27 mouse cellular contexts compared by ENCODE assay signal in genomic region chr8:124703526-124703925, GRCm38 (mm10). TPM values are rescaled to one million over a fixed set of nuclear protein-coding genes. Genes with fewer than 3 reads are reported as not detected.
DNase-seq lines count a peak whose midpoint lies in the region; TF ChIP-seq lines count a peak whose summit lies in the region.
"Had no signal": no experiment of that assay in that cellular context is flagged by ENCODE, and none has a peak within 500 bp of the region (broad histone marks: within the 10 kb centered on the region; RNA-seq: fewer than 3 reads in every experiment).

No protein-coding gene starts in this region.

- no peak for TF ChIP-seq CTCF in layer of hippocampus, adult 2 months (conservative IDR thresholded peaks at IDR 0.05)

- no peak for DNase-seq in layer of hippocampus, adult 2 months (ENCODE audit: low spot score in 2 of 2)
- no peak for DNase-seq in layer of hippocampus, adult 9-11 months
- DNase-seq in CD4-positive helper T cell, adult 2 months (ENCODE audit: low read depth, low spot score) = peak; percentile 34
- DNase-seq in induced T-regulatory cell, adult 2 months (ENCODE audit: low read depth) = peak; percentile 61
- DNase-seq in thymus, postnatal 14 days = peak; percentile 74
- no peak for DNase-seq in c-Kit-positive CD71-positive TER-119-positive erythroid progenitor cells, embryonic 14.5 days (ENCODE audit: low spot score)
- DNase-seq in adrenal gland, postnatal 14 days = no peak
- DNase-seq in urinary bladder, adult 18-20 months (ENCODE audit: low spot score in 2 of 2) = no peak
- DNase-seq: adrenal gland, postnatal 10 days; cerebellum, adult 11-12 months; cerebellum, adult 9-11 months; embryo, embryonic 11 days; gastrocnemius, adult 2 months; gastrocnemius, postnatal 36 days; heart, adult 18-20 months; heart, postnatal 36 days; kidney, adult 18-20 months; kidney, postnatal 25 days; left cerebral cortex, postnatal 4 days; liver, embryonic 13.5 days; lung, embryonic 14.5 days had no signal

- H3K4me3 ChIP-seq in layer of hippocampus, adult 2 months = no peak overlapping the region
- H3K4me3 ChIP-seq: embryonic facial prominence, embryonic 12.5 days; forebrain, embryonic 15.5 days; gastrocnemius, adult 2 months; hindbrain, embryonic 13.5 days; kidney, embryonic 15.5 days; liver, embryonic 13.5 days; neural tube, embryonic 12.5 days had no signal

- H3K27ac ChIP-seq in layer of hippocampus, adult 2 months = 0 out of 2 replicates have a peak overlapping the region, but pooled peaks have one; percentile 14
- H3K27ac ChIP-seq: embryonic facial prominence, embryonic 12.5 days; forebrain, embryonic 15.5 days; gastrocnemius, adult 2 months; hindbrain, embryonic 13.5 days; kidney, embryonic 15.5 days; liver, embryonic 13.5 days; neural tube, embryonic 12.5 days had no signal

RNA-seq across cellular contexts. Expression of gene Ttc13, which starts 18.3 kb away (rescaled TPM):
- total RNA-seq in layer of hippocampus, adult 2 months (2021) = 10 to 100 TPM; 49.6 to 51.6 TPM
- total RNA-seq in adrenal gland, postnatal 14 days (2021) = 45.7 and 46.7 TPM in 2 replicates

RNA-seq across cellular contexts. Expression of gene Arv1, which starts 18.4 kb away (rescaled TPM):
- total RNA-seq in layer of hippocampus, adult 2 months (2021) = 10 to 100 TPM; 10.7 to 13.4 TPM
- 9.6 and 12.4 TPM in 2 replicates for total RNA-seq in adrenal gland, postnatal 14 days (2021)

RNA-seq across cellular contexts. Expression of gene 2310022B05Rik, which starts 40.4 kb away (rescaled TPM):
- 10 to 100 TPM; 76.5 to 77.4 TPM for total RNA-seq in layer of hippocampus, adult 2 months (2021)
- 38.6 and 39.1 TPM in 2 replicates for total RNA-seq in adrenal gland, postnatal 14 days (2021)

RNA-seq across cellular contexts. Expression of gene Fam89a, which starts 48.1 kb away (rescaled TPM):
- under 1 TPM; 0.27 to 0.54 TPM for total RNA-seq in layer of hippocampus, adult 2 months (2021)
- 1.8 TPM in 2 replicates for total RNA-seq in adrenal gland, postnatal 14 days (2021)
- total RNA-seq: megakaryocyte progenitor cell, adult 5-6 weeks had no signal

Comparison
In these comparisons a context has a peak if more than half of its experiments do, and no peak if none do; other contexts are left out.
1. DNase-seq: peak in CD4-positive helper T cell, adult 2 months (single experiment), induced T-regulatory cell, adult 2 months (single experiment) and thymus, postnatal 14 days (single experiment); none in layer of hippocampus, adult 2 months (0 of 2), layer of hippocampus, adult 9-11 months (single experiment), c-Kit-positive CD71-positive TER-119-positive erythroid progenitor cells, embryonic 14.5 days (single experiment), adrenal gland, postnatal 14 days (single experiment) and urinary bladder, adult 18-20 months (0 of 2).